11 mouse cellular contexts compared by ENCODE assay signal in the genomic region with DNA sequence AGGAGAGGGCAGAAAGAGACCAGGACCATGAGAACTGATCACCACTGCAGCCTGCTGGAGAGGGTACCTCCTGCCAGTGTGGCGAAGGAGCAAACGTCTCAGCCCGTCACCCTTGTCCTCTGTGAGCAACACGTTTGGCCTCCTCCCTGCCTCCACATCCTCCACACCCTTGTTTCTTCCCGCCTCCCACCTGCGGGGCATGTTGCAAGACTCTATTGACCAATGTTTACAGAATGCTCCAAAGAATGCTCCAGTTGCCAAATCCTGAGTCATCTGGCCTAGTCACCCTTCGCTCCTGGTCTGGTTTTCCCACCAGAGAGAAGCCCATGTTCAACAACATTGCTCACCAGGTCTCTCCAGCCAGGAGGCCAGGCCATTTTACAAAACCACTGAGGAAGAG. TPM values are rescaled to one million over a fixed set of nuclear protein-coding genes. Genes with fewer than 3 reads are reported as not detected.
DNase-seq lines count a peak whose midpoint lies in the region; TF ChIP-seq lines count a peak whose summit lies in the region.
"Had no signal": no experiment of that assay in that cellular context is flagged by ENCODE, and none has a peak within 500 bp of the region (broad histone marks: within the 10 kb centered on the region; RNA-seq: fewer than 3 reads in every experiment).

No protein-coding gene starts in this region.

- no peak overlapping the region for H3K4me3 ChIP-seq in gastrocnemius, adult 2 months
- H3K4me3 ChIP-seq: forebrain, embryonic 15.5 days; limb, embryonic 12.5 days had no signal

- H3K27ac ChIP-seq in gastrocnemius, adult 2 months: peak overlapping the region; percentile 39
- H3K27ac ChIP-seq: forebrain, embryonic 15.5 days; limb, embryonic 12.5 days had no signal

- intact Hi-C loops in gastrocnemius, adult 2 months (cut with DNase I): no loop called here
- intact Hi-C loops in heart, postnatal 25 days (cut with DNase I): no loop called here

- DNase-seq in gastrocnemius, adult 2 months: peak; percentile 79
- DNase-seq in gastrocnemius, postnatal 4 days (ENCODE audit: low spot score in 2 of 2): no peak
- DNase-seq in Muller cell, postnatal 12 days (ENCODE audit: inconsistent ontology term): peak; percentile 90
- DNase-seq in heart, postnatal 25 days (ENCODE audit: low spot score): peak; percentile 56
- peak; percentile 81 to 84 for DNase-seq in lung, postnatal 4 days
- no peak for DNase-seq in testis, postnatal 10 days (ENCODE audit: low spot score)
- no peak for DNase-seq in MN1 (ENCODE audit: low spot score)
- no peak for DNase-seq in cerebellum, postnatal 14 days
- DNase-seq: thymus, adult 2 months had no signal

- no peak for TF ChIP-seq CTCF in gastrocnemius, adult 2 months (IDR thresholded peaks at IDR 0.05)

RNA-seq across cellular contexts. Expression of gene Ier5, which starts 24.6 kb away (rescaled TPM):
- total RNA-seq in gastrocnemius, adult 2 months (2021): 1 to 10 TPM; 4.6 to 4.7 TPM
- 10 to 100 TPM; 10.4 to 12.5 TPM for total RNA-seq in gastrocnemius, postnatal 4 days (2021)
- 10 to 100 TPM; 12.7 to 16.5 TPM for total RNA-seq in heart, postnatal 25 days (2021)

Comparison
In these comparisons a context has a peak if more than half of its experiments do, and no peak if none do; other contexts are left out.
1. DNase-seq: peak in gastrocnemius, adult 2 months (single experiment), Muller cell, postnatal 12 days (single experiment), heart, postnatal 25 days (single experiment) and lung, postnatal 4 days (2 of 2); none in gastrocnemius, postnatal 4 days (0 of 2), testis, postnatal 10 days (single experiment), MN1 (single experiment) and cerebellum, postnatal 14 days (0 of 2).